Mouse (Mus musculus) layer of hippocampus, postnatal 25 days (tissue): ENCODE measurements around the gene Rpl18a. TPM values are rescaled to one million over a fixed set of nuclear protein-coding genes. Genes with fewer than 3 reads are reported as not detected.

Experiments used
- DNase-seq, 2 experiments: peaks; one replicate each; pipeline ENCODE4 v3.0.0; 2022; ENCODE audit warnings: mixed read lengths in 2 of 2, low spot score in 1 of 2; ENCODE audit errors: extremely low spot score in 1 of 2
- total RNA-seq, 2 experiments: library from RNA; stranded (reverse); gene quantifications; 2 replicates each; pipeline ENCODE4 v1.2.3; 2021

The Rpl18a gene
- total RNA-seq = 100 to 1,000 TPM; 634 to 770 TPM

DNA sequence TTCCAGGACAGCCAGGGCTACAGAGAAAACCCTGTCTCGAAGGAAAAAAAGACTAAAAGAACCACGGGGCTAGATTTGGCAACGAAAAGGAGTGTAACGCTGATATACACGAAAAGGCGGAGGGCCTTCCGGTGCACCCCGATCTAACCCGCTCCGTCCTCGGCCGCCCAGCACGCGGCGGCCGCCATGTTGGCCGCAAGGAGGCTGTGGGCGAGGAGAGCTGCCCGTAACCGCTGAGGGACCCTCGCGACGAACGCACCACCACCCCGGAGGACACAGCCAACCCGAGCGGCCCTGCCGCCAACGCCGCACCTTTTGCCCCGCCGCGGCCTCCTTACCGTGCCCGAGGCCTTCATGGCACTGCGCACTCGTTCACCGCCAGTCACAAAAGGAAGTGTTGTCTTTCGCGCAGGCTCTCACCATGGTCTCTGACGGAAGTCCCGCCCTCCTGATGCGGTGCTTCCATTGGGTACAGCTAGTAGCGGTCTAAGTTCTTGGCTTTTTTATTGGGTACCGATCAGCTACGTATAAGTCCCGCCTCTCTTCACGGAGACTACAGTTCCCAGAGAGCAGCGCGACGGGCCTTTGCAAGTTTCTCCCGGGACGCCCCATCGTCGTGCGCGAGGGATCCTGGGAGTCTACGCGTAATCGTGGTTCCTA is at the start of gene Rpl18a:
TSS of gene Rpl18a (minus strand) at position 392 of the 660 bp plus-strand sequence.
- peak; percentile 78 to 81 for DNase-seq

DNA sequence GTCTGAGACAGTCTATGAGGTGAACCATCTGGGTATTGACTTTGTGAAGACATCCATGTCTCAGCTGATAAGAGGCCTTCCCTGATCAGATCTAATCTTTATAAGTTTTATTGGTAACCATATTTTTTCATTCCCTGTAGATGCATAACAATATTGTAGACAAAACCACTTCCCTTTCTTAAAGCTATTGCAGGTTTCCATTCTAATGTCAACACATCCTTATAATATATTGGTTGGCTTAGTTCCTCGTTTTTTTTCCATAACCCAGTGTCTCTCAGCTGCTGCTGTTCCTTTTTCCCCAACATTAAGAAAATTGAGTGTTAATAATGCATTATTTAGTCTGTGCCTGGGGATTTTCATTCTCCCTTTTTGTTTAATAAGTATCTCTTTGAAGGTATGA is 46.0 kb upstream of the Rpl18a start:
- DNase-seq = no peak

DNA sequence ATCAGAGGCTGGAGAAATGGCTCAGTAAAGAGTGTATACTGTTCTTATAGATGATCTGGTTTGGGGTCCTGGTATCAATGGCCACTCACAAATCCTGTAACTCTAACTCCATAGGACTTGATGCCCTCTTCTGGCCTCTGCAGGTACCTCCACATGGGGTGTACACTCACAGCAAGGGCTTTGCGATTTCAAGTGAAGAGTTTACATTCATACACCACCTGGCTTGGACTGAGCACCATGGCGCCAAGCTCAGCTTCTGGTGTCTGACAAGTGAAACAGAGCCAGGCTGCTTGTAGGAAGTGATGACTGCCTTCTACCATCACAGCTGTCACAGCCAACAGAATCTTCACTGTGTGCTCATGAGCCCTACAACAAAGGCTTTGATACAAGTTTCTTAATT is 44.3 kb upstream of the Rpl18a start:
- no peak for DNase-seq

DNA sequence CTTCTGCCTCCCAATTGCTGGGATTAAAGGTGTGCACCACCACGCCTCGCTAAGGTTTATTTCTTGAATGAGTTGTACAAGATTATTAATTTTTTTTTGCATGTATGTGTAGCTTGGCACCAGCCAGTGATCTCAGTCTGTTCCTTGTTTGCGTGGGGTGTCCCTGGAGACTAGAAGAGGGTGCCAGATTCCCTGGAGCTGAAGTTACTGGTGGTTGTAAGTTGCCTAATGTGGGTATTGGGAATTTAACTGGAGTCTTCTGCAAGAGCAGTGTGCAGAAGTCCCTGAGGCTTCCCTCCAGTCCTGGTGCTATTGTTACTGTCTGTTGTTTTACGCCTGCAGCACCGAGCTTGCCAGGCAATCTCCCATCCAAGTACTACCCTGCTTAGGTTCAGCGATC is 40.0 kb upstream of the Rpl18a start:
- no peak for DNase-seq

DNA sequence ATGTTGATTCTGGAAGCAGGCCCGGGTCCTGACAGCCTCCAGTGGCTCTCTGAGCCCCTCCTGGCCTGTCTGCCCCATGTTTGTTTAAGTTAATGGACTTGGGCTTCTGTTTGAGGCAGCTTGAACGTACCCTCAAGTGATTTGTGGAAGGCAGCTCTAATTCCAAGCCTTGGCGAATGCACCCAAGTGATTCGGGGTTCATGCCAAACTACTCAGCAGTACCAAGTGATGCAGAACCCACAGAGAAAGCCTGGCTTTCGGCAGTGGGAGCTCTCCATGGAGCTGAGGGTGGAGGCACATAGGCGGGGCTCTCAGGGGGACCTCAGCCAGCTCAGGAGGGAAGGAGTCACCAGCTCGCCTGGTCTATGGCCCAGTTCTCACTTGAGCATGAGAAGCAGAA is 37.6 kb upstream of the Rpl18a start:
- DNase-seq = no peak

DNA sequence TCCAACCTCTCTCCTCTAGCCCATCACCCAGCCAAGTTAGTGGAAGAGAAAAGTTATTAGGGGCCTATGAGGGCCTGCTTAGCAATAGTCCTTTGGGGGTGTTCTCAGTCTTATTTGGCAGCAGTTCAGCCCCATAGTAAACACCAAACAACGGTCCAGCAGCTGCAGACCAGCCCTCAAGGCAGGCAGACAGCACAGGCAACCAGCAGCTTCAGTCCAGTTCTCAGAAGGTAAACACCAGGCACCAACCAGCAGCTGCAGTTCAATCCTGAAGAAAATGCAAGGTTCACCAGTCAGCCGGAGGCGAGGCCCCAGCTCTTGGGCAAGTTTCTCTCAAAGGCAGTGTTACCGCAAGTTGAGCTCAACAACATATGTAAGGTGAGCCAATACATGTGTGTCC is 35.8 kb upstream of the Rpl18a start:
- no peak for DNase-seq

DNA sequence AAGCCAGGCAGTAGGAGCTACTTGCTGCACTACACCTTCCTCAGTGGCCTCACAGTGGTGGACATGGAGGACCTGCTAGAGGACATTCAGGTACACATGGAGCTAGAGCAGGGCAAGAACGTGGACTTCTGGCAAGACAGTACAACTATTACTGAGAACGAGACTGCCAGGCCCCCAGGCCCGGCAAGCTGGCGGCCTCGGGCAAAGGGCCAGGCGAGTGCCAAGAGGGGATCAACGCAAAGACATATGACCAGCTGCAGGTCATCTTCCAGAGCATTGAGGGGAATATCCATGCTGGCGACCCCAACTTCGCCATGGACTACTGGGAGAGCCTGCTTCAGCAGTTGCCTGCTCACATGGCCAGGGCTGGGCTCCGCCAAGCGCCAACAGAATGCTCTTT is 34.5 kb upstream of the Rpl18a start:
- no peak for DNase-seq

DNA sequence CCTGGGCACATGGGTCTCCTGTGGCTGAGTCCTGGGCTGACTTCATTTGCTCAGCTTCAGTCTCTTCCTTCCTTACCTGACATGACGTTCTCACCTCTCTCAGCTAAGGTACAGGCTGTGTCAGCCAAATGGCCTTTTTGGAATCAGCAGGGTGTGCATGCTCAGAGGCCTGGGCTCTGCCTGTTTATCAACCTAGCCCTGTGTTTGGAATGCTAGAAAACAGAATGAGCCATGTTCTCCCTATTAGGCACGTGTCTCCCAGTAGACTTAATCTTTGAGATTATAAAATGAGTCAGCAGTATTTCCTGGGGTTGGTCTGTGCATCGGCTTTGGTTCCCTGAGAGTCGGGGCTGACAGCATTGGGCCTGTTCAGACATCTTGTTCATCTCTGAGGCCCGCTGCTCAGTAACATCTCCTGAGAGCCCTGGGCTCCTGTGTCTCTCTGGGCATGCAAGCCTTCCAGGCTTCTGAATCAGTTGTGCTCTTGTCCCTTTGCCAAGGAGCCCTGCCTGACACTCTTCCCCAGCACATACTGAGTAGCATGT is 31.6 kb upstream of the Rpl18a start:
- DNase-seq = no peak

DNA sequence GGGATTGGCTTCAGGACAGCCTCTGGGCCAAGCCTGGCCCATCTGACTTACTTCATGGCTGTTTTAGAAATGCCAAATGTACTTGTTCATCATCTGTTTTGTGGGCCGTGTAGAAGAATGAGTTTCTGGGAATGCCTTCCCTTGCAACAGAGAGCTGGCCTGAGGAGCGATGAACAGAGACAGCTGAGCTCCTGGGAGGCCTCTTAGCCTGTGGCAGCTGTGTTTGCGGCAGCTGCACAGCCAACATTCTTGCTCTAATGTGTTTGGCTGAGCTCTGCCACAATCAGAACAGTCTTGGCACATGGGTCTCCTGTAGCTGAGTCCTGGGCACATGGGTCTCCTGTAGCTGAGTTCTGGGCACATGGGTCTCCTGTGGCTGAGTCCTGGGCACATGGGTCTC is 30.9 kb upstream of the Rpl18a start:
- no peak for DNase-seq

DNA sequence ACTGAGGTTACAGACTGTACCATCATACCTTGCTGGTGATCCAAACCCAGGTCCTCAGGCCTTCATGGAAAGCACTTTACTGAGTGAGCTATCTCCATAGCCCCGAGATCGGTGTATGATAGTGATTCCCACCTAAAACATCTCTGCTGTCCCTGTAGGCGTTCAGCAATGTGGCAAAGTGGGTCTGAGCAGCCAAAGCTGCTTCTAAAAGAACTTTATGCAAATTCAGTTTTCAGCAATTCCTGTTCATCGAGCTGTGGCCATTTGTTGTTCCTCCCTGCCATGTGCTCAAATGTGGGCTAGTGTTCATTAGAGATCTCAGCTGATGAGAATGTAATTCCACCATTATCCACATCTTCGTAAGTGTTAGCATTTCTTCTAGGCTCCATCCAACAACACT is 29.2 kb upstream of the Rpl18a start:
- no peak for DNase-seq

DNA sequence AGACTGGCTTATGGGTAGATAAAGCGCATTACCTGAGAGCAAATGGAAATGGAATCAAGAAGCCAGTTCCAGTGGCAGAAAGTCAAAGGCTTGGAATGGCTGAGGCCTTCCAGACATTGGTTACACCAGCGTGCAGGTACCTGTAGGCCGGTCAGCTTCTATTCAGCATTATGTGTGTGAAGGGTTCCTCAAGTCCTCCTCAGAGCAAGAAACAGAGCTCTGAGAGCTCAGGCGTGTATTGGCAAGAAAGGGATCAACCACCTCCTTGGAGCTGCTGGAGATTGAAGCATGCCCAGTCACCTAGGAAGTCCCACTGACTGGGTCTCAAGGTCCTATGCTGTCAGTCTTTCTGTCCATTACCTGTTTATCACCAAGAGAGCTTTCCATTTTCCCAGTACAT is 28.5 kb upstream of the Rpl18a start:
- DNase-seq = peak in 1 of 2 experiments; percentile 3

DNA sequence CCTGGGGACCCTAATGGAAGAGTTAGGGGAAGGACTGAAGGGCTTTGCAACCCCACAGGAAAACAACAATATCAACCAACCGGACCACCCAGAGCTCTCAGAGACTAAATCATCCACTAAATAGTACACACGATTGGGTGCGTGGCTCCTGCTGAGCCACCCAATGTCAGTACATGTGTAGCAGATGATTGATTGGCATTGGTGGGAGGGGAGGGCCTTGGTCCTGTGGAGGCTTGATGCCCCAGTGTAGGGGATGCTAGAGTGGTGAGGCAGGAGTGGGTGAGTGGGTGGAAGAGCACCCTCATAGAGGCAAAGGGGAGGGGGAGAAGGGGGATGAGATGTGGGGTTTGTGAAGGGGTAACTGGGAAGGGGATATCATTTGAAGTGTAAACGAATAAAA is 26.9 kb upstream of the Rpl18a start:
- no peak for DNase-seq

DNA sequence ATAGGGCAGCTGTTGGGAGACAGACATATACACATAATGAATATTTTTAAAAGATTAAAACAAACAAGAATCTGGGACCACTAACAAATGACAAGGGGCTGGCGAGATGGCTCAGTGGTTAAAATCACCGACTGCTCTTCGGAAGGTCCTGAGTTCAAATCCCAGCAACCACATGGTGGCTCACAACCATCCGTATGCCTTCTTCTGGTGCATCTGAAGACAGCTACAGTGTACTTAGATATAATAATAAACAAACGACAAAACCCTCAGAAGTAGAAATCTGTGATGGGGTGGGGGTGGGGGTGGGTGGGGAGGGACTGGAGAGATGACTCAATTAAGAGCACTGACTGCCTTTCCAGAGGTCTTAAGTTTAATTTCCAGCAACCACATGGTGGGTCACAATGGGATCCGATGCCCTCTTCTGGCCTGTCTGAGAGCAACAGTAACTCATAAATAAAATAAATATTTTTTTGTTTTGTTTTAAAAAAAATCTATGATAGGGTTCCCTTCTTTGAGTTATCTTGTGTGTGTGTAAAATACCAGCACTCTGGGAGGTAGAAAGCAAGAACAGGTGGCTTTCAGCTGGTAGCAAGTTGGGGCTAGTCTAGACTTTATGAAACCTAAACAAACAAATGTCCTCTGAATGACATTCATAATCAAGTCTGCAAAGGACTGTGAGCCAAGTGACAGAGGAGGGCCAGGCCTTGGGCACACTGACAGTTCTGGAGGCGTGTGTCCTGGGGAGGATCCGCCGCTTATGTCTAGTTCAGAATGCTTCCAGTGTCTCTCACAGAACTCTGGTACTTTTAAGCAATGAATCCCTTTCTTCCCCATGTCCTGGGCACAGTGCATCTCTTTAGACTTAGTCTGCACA is 23.1 kb upstream of the Rpl18a start:
- no peak for DNase-seq

DNA sequence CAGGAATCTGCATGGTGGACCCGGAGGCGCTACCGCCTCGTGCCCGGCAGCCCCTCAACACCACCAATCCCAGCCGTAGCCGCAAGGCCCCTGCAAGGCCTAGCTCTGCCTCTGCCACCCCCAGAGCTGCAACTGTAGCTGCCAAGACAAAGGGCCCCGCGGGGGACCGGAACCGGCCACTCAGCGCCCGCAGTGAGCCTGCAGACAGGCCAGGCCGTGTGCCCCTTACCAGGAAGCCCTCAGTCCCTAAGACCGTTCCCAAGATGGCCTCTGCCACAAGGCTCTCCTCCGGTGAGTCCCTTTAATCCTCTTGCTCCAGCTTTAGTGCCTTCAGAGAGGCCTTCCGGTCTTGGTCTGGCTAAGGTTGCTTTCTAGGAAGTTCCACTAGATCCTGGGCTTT is 17.5 kb upstream of the Rpl18a start:
- DNase-seq = no peak

DNA sequence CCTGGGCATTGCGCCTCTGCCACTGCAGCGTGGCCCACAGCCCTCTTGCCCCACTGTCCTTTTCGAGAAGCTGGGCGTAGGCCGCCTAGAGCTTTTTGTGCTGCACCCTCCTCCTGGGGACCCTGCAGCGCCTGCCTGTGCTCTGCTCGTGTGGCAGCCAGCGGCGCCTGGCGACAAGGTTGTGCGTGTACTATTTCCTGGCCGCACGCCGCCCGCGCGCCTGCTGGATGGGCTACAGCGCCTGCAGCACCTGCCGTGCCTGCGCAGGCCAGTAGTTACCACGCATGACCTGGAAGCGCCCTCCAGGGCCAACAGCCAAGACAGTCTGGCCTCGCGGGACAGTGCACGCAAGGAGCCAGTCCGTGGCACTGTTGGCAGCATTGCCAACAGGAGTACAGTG is 16.3 kb upstream of the Rpl18a start:
- no peak for DNase-seq

DNA sequence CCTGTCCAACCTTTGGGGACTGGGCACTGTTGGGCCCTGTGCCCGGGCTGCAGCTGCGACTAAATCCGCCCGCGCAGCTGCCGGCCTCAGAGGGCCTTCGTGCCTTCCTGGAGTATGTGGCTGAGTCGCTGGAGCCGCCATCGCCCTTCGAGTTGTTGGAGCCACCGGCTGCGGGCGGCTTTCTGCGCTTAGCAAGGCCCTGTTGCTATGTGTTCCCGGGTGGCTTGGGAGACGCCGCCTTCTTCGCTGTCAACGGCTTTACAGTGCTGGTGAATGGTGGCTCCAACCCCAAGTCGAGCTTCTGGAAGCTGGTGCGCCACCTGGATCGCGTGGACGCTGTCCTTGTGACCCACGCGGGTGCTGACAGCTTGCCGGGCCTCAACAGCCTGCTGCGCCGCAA is 15.7 kb upstream of the Rpl18a start:
- DNase-seq = no peak

DNA sequence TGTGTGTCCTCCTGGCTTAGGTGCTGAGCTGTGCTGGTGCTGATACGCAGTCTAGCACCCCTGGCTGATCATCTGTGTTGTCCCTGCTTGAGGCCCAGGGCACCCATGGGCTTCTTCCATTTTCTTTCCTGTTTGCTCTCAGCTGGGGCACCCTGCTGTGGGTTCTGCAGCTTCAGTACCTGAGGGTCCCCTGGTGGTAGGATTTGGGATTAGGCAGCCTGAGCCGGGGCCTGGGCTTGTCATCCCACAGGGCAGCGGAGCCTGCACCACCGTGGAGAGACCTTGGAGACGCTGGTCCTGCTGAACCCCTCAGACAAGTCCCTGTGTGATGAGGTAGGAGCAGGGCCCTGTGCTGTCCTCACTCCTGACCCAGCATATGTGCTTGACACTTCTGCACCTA is 14.4 kb upstream of the Rpl18a start:
- no peak for DNase-seq

DNA sequence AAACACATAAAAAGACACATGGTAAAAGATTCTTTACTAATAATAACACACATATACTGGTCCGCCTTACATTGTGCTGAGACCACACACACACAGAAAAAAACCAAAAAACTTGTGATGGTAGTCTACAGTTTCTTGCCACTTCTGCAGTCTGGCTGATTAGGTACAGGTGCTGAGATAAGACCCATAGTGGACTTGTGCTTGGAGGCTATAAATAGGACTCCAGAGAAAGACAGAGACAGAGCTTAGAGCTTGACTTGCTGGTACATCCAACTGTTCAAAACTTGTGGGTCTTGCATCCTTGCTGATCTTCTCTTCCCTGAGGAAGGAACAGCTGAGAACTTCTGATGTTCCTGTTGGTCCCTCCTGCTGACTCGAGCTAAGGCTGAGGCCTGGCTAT is 10.3 kb upstream of the Rpl18a start:
- DNase-seq = no peak

DNA sequence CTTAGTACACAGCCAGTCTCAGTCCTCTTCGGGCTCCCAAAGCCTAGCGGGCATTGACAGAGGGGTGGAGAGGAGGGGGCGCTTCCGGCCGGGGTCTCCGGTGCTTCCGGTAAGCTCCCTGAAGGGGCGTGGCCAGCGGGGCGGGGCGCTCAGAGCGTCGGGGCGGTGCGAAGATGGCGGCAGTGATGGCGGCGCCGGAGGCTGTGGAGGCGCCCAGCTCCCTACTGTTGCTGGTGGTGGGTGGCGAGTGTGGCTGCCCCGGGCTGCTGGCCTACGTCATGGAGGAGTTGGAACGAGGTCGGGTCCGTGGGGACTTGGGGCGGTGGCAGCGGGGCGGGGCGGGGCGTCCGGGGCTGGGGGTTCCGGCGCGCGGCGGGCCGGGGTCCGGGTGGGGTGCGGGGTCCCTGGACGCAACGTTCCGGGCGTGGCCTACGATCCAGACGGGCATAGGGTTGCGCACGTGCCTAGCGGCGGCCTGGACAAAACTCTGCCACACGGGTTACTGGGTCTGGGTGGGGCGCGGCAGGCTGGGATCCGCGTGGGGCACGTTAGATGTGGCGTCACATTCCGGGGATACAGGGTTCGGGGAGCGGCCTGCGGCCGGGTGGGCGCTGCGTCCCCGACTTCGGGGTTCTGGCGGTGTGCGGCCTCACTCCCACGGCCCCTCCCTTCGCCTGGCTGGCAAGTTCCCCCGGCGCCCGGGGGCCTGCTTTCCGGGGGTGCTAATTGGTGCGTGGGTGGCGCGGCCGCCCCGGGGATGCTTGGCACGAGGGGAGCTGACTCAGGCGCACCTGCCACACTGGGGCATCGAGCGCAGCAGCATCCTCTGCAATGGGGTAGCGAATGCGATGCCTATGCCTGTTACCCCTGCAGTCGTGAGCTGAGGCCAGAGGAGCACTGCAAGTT is 8.9 kb upstream of the Rpl18a start, which contains the start of gene Map1s:
TSS of gene Map1s (plus strand) at position 102 of the 906 bp plus-strand sequence.
- peak; percentile 75 for DNase-seq

DNA sequence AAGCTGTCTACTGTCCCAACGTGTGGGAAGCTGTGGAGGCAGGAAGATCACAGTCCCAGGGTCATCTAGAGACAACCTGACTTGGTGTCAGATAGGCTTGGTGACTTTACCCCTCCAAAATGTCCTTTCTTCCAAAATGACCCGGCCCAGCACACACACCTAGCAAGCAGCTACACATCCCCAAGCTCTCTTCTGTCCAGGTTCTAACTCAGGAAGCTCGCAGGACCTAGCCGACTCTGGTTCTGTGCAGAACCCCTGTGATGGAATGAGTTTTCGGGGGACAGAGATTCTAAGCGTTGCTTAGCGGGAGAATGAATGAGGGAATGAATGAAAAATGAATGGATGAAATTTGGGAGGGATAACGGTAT is 8.2 kb upstream of the Rpl18a start:
- DNase-seq = no peak

DNA sequence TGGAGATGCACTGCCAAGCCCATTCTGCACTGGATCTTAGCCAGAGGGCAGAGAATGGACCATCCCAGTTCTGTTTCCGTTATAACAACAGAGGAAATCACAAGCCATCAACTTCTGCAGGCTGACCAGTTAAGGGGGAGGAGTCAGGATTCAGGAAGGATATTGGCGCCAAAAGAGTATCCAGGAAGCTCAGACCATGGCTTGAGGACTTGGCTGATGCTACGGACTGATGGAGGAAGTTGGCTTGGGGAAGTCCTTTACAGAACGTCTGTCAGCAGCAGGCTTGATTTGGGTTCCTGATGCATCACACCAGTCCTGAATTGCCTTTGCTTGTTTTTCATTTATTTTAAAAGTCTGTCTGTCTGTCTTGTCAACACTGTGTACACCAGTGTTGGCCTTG is 7.3 kb upstream of the Rpl18a start:
- DNase-seq = no peak
